Mouse (Mus musculus): Measurements from ENCODE around the gene Nmi.

GRCm38 (mm10) chr2:51935921-51936320, 37.4 kb downstream of the Nmi start:
- TF ChIP-seq USF1 (IDR thresholded peaks at IDR 0.05; ENCODE audit: low read depth) (no peak), CTCF (IDR thresholded peaks at IDR 0.05; ENCODE audit: control insufficient read depth, insufficient read depth, insufficient read length) (no peak), MAX (IDR thresholded peaks at IDR 0.05) (no peak)

All from C2C12 (cell line).